Mouse (Mus musculus) limb, embryonic 14.5 days (tissue): ENCODE measurements around the gene Disp3. TPM values are rescaled to one million over a fixed set of nuclear protein-coding genes. Genes with fewer than 3 reads are reported as not detected.

Experiments used
- ATAC-seq: fragments of 200-750 bp; cut with Nextera tagmentation; 2 replicates; pipeline ENCODE4 v1.8.0; 2017; ENCODE audit warnings: low read depth, moderate number of reproducible peaks, moderate TSS enrichment; ENCODE audit not compliant: low FRiP score
- DNase-seq: peaks from one replicate; pipeline ENCODE4 v3.0.0-alpha.2; 2015; ENCODE audit warnings: low spot score
- H3K27ac ChIP-seq: fragments of 300-500 bp; sonication (generic); replicated peaks from 2 replicates; pipeline ENCODE4 v1.5.1; 2014; ENCODE audit warnings: low read depth, mild to moderate bottlenecking, low read length, moderate library complexity, mixed read lengths
- H3K27me3 ChIP-seq: fragments of 300-500 bp; sonication (generic); 2 replicates; pipeline ENCODE4 v1.6.1; 2014; ENCODE audit warnings: low read length, mixed read lengths; ENCODE audit not compliant: control insufficient read depth, insufficient read depth
- H3K36me3 ChIP-seq: fragments of 300-500 bp; sonication (generic); 2 replicates; pipeline ENCODE4 v1.6.1; 2014; ENCODE audit warnings: mild to moderate bottlenecking, low read length, moderate library complexity, mixed read lengths; ENCODE audit not compliant: control insufficient read depth, insufficient read depth
- H3K4me1 ChIP-seq: fragments of 300-500 bp; sonication (generic); 2 replicates; pipeline ENCODE4 v1.6.1; 2014; ENCODE audit warnings: antibody characterized with exemption, low read length, mixed read lengths; ENCODE audit not compliant: control insufficient read depth, insufficient read depth
- H3K4me2 ChIP-seq: fragments of 300-500 bp; sonication (generic); replicated peaks from 2 replicates; pipeline ENCODE4 v1.6.1; 2014; ENCODE audit warnings: low read depth, mild to moderate bottlenecking, low read length, moderate library complexity; ENCODE audit not compliant: severe bottlenecking
- H3K4me3 ChIP-seq: fragments of 300-500 bp; sonication (generic); replicated peaks from 2 replicates; pipeline ENCODE4 v1.5.1; 2014; ENCODE audit warnings: low read length
- H3K9ac ChIP-seq: fragments of 300-500 bp; sonication (generic); 2 replicates; pipeline ENCODE4 v1.6.1; 2014; ENCODE audit warnings: mild to moderate bottlenecking, low read depth, low read length, moderate library complexity; ENCODE audit not compliant: severe bottlenecking
- H3K9me3 ChIP-seq: fragments of 300-500 bp; sonication (generic); 2 replicates; pipeline ENCODE4 v1.6.1; 2016; ENCODE audit warnings: low read length; ENCODE audit not compliant: control insufficient read depth
- POLR2A ChIP-seq: fragments of 200-500 bp; IDR thresholded peaks from 2 replicates; pipeline ENCODE4 v1.8.0; 2012; ENCODE audit warnings: inconsistent platforms, mild to moderate bottlenecking, moderate library complexity, borderline replicate concordance; ENCODE audit not compliant: insufficient read depth, insufficient read length; ENCODE audit errors: extremely low read depth
- WGBS: fragments of 180-500 bp; shearing (Covaris S2); extraction: QIAGEN DNeasy Blood & Tissue Kit; methylation state at CpG from one replicate; pipeline ENCODE4 v1.1.7; 2014; 5-methylcytosine and 5-hydroxymethylcytosine counted together
- polyA plus RNA-seq, 2 experiments: library from polyadenylated mRNA; depleted of rRNA in 1 of 2; stranded (reverse) in 1 of 2; unstranded in 1 of 2; fragments of >200 nt; fragmentation: Nextera tagmentation in 1 of 2; extraction: Ambion mirVana in 1 of 2; gene quantifications; 2 replicates each; pipeline versions ENCODE4 v1.2.1 to v1.2.3; 2012 to 2014

Gene Disp3
- polyA plus RNA-seq, 2 experiments = 0.34 to 0.47 TPM

DNA sequence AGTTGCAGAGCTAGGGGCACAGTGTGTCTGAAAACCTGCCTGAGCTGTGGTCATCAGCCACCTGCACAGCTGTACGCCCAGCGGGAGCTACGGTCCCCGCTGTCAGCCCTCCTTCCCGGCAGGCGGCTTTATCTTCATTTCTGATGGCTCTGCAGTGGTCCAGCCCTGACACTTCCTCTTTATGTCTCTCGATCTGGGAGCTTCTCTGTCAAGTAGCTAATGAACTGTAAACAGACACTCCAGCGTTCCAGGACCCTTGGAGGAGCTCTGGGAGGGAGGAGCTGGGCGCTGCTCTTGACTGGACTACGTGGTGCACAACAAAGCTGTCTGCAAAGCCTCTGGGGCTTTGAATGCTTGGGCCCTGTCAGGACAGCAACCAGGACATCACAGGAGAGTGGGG lies 67.1 kb downstream of the Disp3 start:
- Histone ChIP-seq H3K9me3 (no peaks in the 10 kb centered on the region), H3K4me2 (no peak overlapping the region), H3K9ac (no peak overlapping the region), H3K36me3 (no peaks in the 10 kb centered on the region), H3K27ac (no peak overlapping the region), H3K4me1 (no peaks in the 10 kb centered on the region), H3K4me3 (no peak overlapping the region), H3K27me3 (peaks cover 14% of the 10 kb centered on the region; the same call in 1 of the 2 replicates)
- DNase-seq (no peak), ATAC-seq (no peak)
- WGBS = 9% methylated on average over 10 of the region's 10 CpGs
- TF ChIP-seq POLR2A = no peak

DNA sequence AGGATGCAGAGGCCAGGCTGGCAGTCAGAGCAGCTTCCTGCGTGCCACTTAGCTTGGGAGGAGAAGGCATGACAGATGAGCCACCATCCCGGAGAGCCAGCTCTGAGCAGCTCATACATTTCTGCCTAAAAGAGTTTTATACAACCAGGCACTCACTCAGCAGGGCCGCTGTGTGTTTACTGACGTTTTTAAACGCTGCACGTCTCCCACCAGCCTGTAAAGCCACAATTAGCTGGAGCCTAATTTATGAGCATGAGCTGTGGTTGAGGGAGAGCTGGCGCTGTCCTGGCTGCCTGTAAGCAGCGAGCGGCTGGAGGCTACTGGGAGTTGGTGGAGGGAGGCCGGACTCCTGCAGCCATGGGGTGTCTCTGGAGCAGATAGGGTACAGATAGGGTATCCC lies 69.5 kb downstream of the Disp3 start:
- Histone ChIP-seq H3K27ac (no peak overlapping the region), H3K36me3 (no peaks in the 10 kb centered on the region), H3K9ac (no peak overlapping the region), H3K4me1 (no peaks in the 10 kb centered on the region), H3K4me2 (no peak overlapping the region), H3K9me3 (no peaks in the 10 kb centered on the region), H3K27me3 (peaks cover 14% of the 10 kb centered on the region; the same call in 1 of the 2 replicates), H3K4me3 (no peak overlapping the region)
- 5% methylated on average over 10 of the region's 10 CpGs for WGBS
- no peak for ATAC-seq
- TF ChIP-seq POLR2A = no peak
- no peak for DNase-seq

DNA sequence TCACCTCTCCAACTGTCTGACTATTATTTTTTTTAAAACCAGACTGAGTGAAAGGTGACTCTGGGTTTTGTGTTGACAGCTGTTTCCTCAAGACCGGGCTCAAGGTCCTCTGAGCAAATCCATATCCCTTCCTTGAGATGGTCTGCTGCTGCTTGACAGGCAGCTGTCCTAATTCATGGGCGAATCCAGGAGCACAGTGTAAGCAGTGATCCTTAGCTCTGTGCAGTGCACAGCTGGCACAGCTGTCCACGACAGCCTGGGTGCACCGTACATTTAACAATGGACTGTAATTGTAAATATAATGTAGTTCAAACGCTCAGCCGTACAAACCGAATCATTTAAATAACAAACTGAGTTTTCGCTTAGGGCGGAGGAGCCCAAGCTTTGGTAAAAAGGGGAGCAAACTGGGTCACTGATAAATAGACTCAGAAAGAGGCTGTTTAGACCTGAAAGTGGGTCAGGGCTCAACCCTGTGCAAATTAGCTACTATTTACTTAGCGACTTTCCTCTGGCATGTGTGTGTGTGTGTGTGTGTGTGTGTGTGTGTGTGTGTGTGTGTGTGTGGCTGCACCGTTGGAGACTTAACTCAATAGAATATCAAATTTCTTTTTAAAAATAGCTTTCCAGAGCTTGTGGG lies 72.4 kb downstream of the Disp3 start:
- H3K4me1 ChIP-seq = no peaks in the 10 kb centered on the region
- TF ChIP-seq POLR2A = no peak
- DNase-seq (no peak), ATAC-seq (peak; percentile 26; the same call in 1 of the 2 replicates)
- no peaks in the 10 kb centered on the region for H3K27me3 ChIP-seq
- no peak overlapping the region for H3K27ac ChIP-seq
- no peak overlapping the region for H3K4me3 ChIP-seq
- no peak overlapping the region for H3K4me2 ChIP-seq
- H3K9me3 ChIP-seq = no peaks in the 10 kb centered on the region
- WGBS = 42% methylated on average over 11 of the region's 11 CpGs
- no peaks in the 10 kb centered on the region for H3K36me3 ChIP-seq
- no peak overlapping the region for H3K9ac ChIP-seq

DNA sequence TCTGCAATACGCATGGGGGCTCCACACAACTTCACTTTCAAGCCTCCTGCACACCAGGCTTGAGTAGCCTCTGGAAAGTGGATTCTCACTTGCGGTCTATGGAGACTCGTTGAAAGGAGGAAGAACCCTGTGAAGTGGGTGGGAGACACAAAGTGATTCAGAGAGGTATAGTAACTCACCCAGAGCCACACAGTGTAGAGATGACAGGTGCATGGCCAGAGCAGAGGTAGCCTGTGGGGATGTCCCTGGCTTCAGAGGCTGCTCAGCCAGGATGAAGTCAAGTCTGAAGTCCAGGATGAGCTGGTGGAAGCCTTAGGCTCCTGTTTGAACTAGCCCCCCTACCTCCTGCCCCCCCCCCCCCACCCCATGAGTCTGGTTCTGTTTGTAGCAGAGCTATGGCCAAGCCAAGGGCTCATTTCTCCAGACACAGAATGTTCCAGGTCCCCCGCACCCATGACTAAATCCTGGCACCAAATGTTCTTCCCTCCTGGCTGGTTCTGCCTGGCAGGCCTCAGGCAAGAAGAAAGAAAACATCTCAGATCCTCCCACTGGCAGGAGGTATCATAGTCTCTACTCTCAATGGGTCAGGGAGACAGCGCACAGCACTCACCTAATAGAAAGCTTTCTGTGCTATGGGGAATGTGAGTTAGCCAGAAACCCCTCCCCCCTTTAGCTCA lies 73.2 kb downstream of the Disp3 start:
- Histone ChIP-seq H3K27ac (no peak overlapping the region), H3K27me3 (no peaks in the 10 kb centered on the region), H3K4me1 (no peaks in the 10 kb centered on the region), H3K9me3 (no peaks in the 10 kb centered on the region), H3K4me3 (no peak overlapping the region), H3K36me3 (no peaks in the 10 kb centered on the region), H3K9ac (no peak overlapping the region), H3K4me2 (no peak overlapping the region)
- DNase-seq (no peak), ATAC-seq (no peak)
- WGBS = 60% methylated on average over 5 of the region's 5 CpGs
- TF ChIP-seq POLR2A = no peak

DNA sequence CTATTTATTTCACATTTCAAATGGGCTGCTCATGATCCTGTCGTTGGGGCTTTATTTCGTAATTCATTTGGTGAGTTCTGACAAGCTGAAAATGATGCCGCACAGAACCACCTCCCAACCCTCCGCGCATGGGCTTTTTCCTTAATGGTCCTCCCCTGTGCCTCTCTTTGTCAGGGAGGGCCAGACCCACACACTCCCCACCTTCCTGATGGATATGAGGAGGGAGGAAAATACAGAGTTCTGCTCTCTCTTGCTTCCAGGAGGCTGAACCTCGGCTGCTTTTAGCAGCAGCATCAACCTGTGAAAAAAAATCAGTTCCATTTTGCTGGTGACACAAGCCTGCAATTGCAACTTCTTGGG lies 82.9 kb downstream of the Disp3 start:
- Histone ChIP-seq H3K4me1 (no peaks in the 10 kb centered on the region), H3K27ac (no peak overlapping the region), H3K9me3 (no peaks in the 10 kb centered on the region), H3K27me3 (no peaks in the 10 kb centered on the region), H3K4me2 (no peak overlapping the region), H3K9ac (no peak overlapping the region), H3K4me3 (no peak overlapping the region), H3K36me3 (no peaks in the 10 kb centered on the region)
- DNase-seq (no peak), ATAC-seq (no peak)
- no peak for TF ChIP-seq POLR2A
- WGBS = 57% methylated on average over 6 of the region's 6 CpGs
